Mouse (Mus musculus) neutrophil, adult 65 days (primary cell): ENCODE measurements around the gene Fmn2. TPM values are rescaled to one million over a fixed set of nuclear protein-coding genes. Genes with fewer than 3 reads are reported as not detected.

Experiments used
- total RNA-seq: library from RNA; stranded (reverse); gene quantifications from 2 replicates; pipeline ENCODE4 v1.2.4, GENCODE M21; 2023

Fmn2 gene
- 0.18 TPM in 1 of 2 replicates, not detected in the other for total RNA-seq

GRCm38 (mm10) chr1:174501661-174502030, at the start of gene Fmn2:
Gene Fmn2, plus strand, starts transcription at chr1:174501825.

Other genes starting within 250 kb of the Fmn2 start
- not detected in 2 replicates for gene Olfr419, start 249.8 kb upstream of the Fmn2 start, total RNA-seq
- not detected in 2 replicates for gene Mptx1, start 171.3 kb upstream of the Fmn2 start, total RNA-seq
- gene Olfr417, start 136.7 kb upstream of the Fmn2 start, total RNA-seq, result not detected in 2 replicates
- not detected in 2 replicates for gene Olfr248, start 110.8 kb upstream of the Fmn2 start, total RNA-seq
- gene Olfr414, start 77.8 kb upstream of the Fmn2 start, total RNA-seq, result not detected in 2 replicates
- not detected in 2 replicates for gene Olfr220, start 59.7 kb upstream of the Fmn2 start, total RNA-seq